Mouse (Mus musculus): Measurements from ENCODE around the gene Slmap.
"Not testable (repeated sequence)": the region's sequence is repeated elsewhere in the genome, so short reads cannot be mapped to it uniquely, and the experiment has no call there.

Gene Slmap

DNA sequence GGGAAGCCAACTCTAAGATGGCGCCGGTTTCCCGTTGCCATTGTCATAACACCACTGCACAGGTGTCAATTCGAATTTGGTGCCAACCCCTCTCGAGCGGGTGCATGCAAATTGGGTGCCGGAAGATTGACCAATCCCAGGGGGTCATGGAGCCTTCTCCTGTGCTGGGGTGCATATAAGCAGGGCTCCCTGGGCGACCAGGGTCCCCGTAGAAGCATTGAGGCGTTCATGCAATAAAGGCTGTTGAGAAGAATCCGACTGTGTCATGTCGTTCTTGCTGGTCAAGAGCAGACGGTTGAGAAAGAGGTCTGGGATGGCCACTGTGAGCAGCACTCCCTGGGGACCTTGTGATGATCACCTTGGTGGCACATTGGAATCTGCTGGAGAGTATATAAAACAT is 142.9 kb downstream of the Slmap start:
- DNase-seq (ENCODE audit: low spot score) = no peak

DNA sequence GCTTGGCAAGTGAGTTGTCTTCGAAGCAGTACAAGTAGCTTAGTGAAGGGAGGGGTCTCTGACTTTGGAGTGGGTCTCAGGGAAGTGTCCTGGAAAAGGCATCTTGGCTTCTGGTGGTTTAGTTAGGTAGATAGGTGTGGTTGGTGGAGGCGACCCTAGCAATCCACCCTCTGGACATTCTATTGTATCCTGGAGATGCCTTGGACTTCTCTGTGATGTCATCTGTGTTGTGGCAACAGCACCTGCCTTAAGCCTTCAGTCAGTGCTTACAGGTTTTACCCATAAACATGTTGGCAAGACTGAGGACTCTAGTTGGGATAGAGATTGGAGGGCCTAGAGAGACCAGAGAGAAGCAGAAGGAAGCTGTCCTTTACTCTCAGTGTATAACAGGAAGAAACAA is 145.8 kb downstream of the Slmap start:
- not testable (repeated sequence) for DNase-seq (ENCODE audit: low spot score)

DNA sequence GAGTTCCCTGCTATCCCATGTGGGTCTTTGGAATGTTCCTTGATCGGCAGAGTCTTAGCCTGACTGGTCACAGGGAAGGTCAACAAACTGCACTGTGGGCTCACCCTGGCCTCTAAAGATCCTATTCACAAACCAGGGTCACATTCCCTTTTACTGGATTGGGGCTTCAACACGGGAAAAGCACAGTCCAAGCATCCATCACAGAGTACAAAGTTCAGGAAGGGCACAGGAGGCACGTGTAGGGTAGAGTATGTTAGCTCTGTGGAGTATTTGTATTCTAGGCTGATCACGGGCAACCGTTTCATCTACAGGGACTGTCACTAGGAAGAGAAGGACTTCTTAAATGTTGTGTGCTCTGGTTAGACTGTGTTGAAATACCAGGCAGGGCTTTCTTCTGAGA is 147.7 kb downstream of the Slmap start:
- not testable (repeated sequence) for DNase-seq (ENCODE audit: low spot score)

GRCm38 (mm10) chr14:26385659-26386058 is 149.1 kb downstream of the Slmap start:
- DNase-seq (ENCODE audit: low spot score) = not testable (repeated sequence)

DNA sequence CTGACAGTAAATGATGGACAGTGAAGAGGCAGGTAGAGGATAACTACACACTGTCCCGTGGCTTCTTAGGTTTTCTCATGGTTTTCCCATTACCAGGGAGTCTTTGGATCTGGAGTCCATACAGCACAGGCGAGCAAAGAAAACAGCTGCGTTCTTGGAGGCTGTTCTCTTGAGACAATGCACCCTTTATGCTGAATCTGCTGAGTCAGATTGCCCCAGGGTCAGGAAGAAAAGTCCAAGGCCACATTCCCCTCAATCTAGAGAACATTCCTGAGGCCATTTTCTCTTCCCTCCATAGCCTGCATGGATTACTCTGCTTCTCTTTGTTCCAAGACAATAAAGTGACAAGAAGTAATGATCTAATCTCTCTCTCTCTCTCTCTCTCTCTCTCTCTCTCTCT is 155.7 kb downstream of the Slmap start:
- no peak for DNase-seq (ENCODE audit: low spot score)

- peak; percentile 65 for DNase-seq (ENCODE audit: low spot score)
Measured at GRCm38 (mm10) chr14:26376652-26377051, 158.1 kb downstream of the Slmap start.
